Mouse (Mus musculus) brain, embryonic 14.5 days (tissue): Measurements from ENCODE around the gene Sulf2. TPM values are rescaled to one million over a fixed set of nuclear protein-coding genes. Genes with fewer than 3 reads are reported as not detected.

Source experiments
- DNase-seq: peaks from one replicate; pipeline ENCODE4 v3.0.0-alpha.2; 2011; ENCODE audit warnings: low read depth
- CTCF ChIP-seq: fragments of 200-500 bp; IDR thresholded peaks from 2 replicates; pipeline ENCODE4 v1.5.1; 2012; ENCODE audit warnings: inconsistent platforms, mild to moderate bottlenecking, moderate library complexity, borderline replicate concordance; ENCODE audit not compliant: insufficient read depth, insufficient read length; ENCODE audit errors: extremely low read depth
- POLR2A ChIP-seq: fragments of 200-500 bp; IDR thresholded peaks from 2 replicates; pipeline ENCODE4 v1.6.1; 2012; ENCODE audit warnings: mild to moderate bottlenecking, inconsistent platforms, borderline replicate concordance; ENCODE audit not compliant: poor library complexity, insufficient read depth, insufficient read length, severe bottlenecking; ENCODE audit errors: extremely low read depth
- polyA plus RNA-seq: library from polyadenylated mRNA; depleted of rRNA; stranded (reverse); fragments of >200 nt; gene quantifications from 2 replicates; pipeline ENCODE4 v1.2.3, GENCODE M21; 2012

The Sulf2 gene
- polyA plus RNA-seq, 1 experiment, result 170 TPM

DNA sequence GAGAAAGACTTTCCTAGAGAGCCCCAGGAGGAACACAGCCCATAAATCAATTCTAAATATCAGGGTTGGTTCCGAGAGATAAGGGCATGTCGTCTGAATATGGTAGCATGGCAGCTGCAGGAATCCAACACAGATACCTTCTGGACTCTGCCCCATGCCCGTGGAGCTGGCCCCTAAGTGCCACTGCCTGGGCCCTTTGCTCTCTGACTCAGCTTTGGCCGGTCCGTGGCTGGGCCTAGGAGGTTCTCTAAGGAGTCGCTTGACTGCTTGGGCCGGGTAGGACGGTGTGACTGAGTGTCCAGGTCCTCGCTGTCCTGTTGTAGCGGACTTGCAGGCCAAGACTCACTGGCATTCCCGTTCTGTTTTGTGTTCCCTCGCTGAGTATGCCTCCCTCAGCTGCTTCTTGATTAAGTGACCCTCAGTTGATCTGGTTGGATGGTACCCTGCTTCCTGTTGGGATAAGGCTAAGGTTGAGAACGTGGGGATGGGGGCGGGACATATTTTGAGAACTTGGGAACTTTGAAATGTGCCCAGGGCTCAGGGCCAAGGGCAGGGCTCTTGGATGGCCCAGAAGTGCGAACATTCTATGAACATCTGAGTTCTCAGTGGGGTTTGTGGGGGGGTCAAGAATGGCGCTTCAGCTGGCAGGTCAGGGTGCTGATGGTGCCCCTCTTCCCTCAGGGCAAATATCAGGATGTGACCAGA lies 30.9 kb upstream of the Sulf2 start:
- TF ChIP-seq POLR2A (no peak), CTCF (no peak)
- DNase-seq, result no peak

DNA sequence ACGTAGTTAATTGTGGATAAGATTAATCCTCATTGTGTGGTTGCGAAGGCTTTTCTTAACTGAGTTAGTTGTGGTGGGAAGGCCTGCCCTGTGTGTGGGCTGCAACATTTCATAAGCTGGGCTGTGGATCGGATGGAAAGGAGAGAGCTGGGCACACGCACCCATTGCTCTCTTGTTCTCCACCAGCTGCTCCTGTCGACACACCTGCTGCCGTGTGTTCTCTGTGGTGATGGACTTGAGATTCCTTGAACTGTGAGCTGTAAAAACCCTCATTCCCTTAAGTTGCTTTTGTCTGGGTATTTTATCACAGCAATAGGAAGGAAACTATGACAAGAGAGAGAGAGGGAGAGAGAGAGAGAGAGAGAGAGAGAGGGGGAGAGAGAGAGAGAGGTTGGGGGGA lies 30.3 kb upstream of the Sulf2 start:
- DNase-seq, result no peak
- TF ChIP-seq CTCF (no peak), POLR2A (no peak)

DNA sequence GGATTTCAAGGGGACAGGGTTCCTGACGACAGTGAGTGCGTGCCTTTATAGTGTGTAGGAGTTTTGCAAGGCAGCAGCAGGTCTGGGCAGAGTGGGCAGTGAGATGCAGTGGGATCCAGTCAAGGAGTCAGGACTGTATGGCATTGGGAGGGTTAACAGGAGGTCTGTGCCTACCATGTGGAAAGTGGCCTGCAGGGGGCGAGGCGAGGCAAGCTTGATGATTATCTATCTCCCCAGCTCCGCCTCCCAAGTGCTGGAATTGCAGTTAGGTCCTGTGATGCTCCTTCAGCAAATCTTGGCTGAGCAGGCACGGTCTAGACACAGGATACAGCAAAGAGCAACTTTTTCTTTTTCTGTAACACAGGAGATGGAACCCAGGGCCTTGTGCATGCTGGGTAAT lies 29.0 kb upstream of the Sulf2 start:
- no peak for TF ChIP-seq POLR2A
- peak; percentile 34 for TF ChIP-seq CTCF
- DNase-seq, result no peak

DNA sequence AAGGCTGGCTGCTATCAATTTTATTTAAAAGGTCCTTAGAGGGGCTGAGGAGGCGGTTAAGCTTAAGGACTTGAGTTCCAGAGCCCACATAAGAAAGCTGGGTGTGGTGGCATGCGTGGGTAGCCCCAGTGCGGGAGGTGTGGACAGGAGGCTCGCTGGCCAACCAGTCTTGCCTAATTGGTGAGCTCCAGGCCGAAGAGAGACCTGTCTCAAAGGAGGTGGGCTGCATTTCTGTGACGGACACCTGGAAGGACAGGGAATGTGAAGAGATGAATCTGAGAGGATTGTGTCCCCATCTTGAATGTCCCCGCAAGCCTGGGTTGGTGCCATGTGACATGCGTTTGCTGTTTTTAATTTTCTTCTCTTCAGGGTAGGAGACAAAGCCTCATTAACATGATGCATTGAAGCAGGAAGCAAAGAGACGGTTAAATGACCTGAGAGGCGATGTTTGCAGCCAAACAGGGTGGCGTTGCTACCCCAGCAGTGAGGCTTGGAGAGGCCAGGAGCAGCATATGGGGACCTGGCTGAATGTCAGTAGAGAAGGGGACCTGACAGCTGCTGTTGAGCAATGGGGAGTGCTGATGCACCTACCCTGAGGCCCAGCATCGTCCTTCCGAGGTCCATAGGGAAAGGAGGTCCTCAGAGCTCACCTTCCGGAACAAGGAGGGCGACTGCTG lies 26.7 kb upstream of the Sulf2 start:
- TF ChIP-seq POLR2A (no peak), CTCF (no peak)
- DNase-seq, result peak; percentile 77

DNA sequence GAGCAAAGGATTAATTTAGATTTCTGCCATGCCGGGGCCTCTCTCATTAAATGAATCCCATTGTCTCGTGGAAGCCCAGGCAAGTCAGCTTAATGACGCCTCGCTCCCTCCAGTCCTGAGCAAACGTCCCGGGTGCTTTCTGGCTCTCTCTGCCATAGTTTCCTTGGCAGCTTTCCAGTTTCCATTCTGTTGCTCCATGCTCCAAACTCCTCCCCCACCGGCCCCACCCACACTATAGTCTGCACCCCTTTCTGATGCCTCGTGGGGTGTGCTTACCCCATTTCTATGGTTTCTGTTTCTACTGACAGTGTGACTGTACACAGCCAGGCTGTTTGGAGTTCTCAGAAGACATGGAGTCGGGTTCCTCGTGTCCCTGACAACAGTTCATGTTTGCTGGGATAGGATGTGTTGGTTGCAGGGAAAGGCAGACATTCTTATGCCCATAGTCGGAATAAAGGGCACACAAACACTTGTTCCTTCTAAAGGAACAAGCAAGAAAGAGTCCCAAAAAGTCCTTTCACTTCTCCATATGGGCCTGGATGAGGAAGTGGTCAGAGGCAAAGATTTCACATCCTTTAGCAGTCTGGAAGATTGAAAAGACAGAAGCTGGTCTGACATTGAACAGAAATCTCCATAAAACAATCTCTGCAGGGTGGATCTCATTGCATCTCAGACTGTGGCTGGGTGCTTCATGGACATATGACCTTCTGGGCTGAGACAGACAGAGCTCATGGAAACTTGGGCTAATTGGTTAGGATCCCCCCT lies 25.5 kb upstream of the Sulf2 start:
- TF ChIP-seq CTCF, result no peak
- no peak for TF ChIP-seq POLR2A
- DNase-seq, result peak; percentile 89

DNA sequence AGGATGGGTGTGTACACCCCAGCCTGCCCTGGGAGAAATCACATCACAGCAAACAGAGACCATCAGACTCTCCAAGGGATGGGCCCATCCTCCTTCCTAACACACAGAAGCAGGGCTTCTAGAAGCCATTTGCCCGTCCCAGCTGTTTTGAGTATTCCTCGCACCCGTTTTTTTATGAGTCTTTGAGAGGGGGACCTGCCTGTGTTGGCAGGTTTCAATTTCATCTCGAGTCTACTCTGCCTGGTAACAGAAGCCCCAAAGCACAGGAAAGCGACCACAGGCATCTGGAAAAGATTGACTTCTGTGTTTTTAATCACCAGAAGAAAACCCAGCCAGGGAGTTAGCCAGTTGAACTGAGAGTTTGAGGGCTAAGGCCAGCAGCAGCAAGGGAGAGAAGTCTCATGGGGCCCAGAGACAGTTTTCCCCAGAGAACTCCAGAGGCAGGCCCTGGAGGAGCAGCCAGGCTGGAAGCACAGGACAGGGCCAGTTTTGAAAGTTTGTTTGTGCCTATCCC lies 24.7 kb upstream of the Sulf2 start:
- no peak for TF ChIP-seq CTCF
- no peak for TF ChIP-seq POLR2A
- no peak for DNase-seq

DNA sequence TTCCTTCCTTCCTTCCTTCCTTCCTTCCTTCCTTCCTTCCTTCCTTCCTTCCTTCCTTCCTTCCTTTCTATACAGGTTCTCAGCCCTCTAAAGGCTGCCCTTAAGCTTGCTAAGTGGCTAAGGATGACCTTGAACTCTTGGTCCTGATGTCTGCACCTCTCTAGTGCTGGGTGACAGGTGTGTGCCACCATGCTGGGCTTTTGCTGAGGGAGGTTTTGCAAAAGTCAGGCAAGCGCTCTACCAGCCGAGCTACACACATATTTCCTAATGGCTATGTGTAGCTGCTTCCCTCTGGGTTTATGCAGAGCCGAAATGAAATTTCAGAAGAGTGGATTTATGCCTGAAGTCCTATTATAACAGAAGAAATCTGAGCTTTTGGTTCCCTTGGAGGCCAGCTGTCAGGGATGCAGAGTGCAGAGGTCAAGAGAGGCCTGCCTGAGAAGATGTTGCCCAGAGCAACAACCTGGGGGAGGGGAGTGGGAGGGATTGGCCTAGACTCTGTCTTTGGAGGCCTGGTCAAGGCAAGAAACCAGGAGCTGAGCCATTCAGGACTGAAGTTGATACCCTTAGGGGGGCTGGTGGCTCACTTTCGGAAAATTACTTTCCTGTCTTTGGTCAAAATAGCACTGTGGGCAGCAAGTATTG lies 24.1 kb upstream of the Sulf2 start:
- no peak for TF ChIP-seq POLR2A
- peak; percentile 53 for DNase-seq

DNA sequence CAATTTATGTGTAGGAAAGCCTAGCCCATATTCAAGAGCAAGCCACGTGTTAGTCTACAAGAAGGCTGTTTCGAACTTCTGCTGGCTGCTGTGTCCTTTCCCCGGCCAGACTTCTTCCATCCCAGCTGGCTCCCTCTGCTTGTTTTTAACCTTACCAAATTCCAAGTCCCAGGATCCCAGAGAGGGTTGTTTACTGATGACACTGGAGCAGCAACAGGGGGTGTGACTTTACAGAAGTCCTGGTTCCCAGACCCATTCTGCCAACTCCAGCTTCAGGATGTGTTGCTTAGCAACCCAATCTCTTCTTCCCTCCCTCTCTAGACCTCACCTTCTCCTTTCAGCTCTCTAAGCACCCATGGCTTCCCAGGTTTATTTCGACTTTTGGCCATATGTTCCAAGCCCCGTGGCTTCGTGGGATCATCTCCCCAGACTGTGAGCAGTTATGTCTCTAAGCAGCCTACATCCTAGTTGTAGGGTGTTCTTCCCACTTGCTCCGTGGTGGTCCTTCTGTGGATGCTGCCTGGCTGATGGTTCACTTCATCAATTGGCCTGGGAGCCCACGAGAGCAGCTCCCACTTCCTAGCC lies 20.2 kb upstream of the Sulf2 start:
- no peak for DNase-seq
- TF ChIP-seq CTCF (no peak), POLR2A (no peak)

DNA sequence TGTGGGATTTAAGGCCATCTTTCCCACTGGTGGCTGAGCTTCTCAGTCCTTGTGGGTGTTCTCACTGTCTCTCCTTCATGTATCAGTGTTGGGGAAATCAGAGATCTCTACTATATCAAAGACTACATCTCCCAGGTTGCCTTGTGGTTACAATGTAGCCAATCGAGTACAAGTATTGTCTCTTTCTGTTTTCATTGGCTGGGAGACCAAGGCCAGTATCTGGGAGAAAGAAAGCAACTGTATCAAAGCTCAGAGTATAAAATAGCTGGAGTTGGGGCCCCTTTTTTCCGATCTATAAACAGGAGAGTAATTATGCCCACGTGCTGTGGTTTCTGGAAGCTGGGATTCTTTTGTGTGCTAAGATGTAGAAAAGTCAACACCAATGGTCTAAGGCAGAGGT lies 19.7 kb upstream of the Sulf2 start:
- no peak for TF ChIP-seq CTCF
- TF ChIP-seq POLR2A, result no peak
- peak; percentile 77 for DNase-seq

DNA sequence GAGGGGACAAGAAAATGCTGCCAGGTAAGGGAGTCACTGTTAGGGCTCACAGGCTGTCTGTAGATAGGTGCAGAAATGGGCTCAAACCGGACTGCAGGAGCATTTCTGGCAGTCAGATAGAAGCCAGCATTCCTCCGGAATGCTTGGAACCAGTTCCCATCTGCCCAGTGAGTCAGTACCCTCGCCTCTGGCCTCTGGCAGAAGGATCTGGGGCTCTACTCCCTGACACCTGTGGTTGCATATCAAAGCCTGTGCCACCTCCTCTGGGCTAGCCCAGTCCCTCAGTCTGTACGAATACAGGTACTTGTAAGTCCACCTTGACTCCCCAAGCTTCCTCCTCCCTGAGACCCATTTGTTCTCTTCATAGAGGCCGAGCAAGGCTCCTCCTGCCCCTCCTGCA lies 17.7 kb upstream of the Sulf2 start:
- TF ChIP-seq CTCF (no peak), POLR2A (no peak)

DNA sequence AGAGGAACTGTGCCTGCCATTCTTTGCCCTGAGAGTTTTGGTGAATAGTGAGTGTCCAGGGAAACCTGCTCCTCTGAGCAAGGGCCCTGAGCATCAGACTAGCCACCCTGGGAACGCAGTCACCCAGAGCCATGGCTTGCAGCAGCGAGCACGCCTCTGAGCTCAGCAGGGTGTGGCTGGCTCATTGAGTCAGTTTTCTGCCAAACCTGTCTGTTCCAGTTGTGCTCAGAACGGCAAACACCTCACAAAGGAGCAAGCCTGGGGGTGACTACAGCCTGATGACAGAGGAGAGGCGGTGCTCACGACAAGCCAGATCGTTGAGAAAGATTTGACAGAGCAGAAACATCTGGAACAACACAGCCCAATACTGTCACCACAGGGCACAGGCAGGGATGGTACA lies 14.7 kb upstream of the Sulf2 start:
- TF ChIP-seq POLR2A (no peak), CTCF (no peak)
- DNase-seq, result no peak

More for the DNA sequence above, 17.7 kb upstream of the Sulf2 start:
- no peak for DNase-seq

DNA sequence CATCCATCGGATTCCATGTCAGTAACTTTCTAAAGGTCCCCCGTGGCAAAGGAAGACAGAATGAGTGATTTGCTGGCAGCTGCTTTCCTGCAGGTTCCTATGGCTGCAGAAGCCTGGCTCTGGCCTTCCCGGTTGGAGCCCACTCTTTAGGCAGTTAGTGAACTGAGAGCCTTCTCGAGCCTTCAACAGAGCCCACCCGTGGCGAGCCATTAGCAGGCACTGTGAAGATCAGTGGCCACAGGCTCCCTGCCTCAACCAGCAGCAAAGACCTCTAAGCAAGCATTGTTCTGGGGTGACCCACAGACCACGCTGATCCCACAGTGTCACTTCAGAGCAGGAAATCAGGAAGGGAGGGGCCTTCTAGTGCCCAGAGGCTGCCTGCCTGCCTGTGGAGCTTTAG lies 13.4 kb upstream of the Sulf2 start:
- TF ChIP-seq CTCF, result no peak
- no peak for TF ChIP-seq POLR2A
- DNase-seq, result peak; percentile 71
